Mouse (Mus musculus) E14TG2a.4 (cell line): ENCODE results near the gene 4921524J17Rik.

Source experiments
- CTCF ChIP-seq: conservative IDR thresholded peaks from 2 replicates; pipeline ENCODE4 v1.5.1; 2014; ENCODE audit warnings: low read length
- NANOG ChIP-seq: IDR thresholded peaks from 2 replicates; pipeline ENCODE4 v1.6.1; 2014; ENCODE audit warnings: borderline replicate concordance, low read length, mixed read lengths

GRCm38 (mm10) chr8:85397508-85397907 lies 35.1 kb downstream of the 4921524J17Rik start:
- TF ChIP-seq CTCF (peak; percentile 80), NANOG (no peak)
